Mouse (Mus musculus): ENCODE data around the gene Rrm1.
"Not testable (repeated sequence)": the region's sequence is repeated elsewhere in the genome, so short reads cannot be mapped to it uniquely, and the experiment has no call there.

The Rrm1 gene

DNA sequence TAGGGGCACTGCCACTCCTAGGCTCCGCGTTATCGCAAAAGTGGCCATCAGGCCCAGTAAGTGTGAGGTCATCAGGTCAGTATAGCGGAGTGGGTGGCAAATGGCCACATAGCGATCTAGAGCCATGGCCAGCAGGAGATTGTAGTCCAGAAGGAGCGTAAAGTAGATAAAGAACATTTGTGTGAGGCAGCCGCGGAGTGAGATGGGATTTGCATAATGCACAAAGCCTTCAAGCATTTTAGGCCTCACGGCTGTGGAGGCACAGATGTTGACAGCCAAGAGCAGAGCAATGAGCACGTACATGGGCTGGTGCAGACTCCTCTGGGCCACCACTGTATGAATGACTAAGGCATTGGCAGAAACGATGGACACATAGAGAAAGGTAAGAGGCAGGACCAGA, 35.9 kb downstream of the Rrm1 start:
- no peak for DNase-seq (ENCODE audit: low spot score in 2 of 2)

DNA sequence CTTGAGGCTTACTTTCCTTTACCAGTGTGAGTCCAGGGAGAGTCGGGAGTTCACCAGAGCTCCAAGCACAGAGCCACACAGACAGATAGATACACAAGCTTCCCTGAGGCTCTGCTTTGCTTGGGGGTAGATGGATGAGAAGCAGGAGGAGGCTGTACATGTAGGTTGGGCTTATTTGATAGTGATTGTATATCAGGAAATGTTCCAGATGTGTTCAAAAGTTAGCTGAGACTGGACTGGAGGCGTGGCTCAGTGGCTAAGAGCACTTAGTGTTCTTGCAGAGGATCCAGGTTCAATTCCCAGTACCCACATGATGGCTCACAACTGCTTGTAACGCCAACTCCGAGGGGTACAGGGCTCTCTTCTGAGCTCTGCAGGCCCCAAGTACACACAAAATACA, 36.9 kb downstream of the Rrm1 start:
- DNase-seq (ENCODE audit: low spot score in 2 of 2): no peak

GRCm38 (mm10) chr7:102478926-102479325, 37.4 kb downstream of the Rrm1 start:
- no peak for DNase-seq (ENCODE audit: low spot score in 2 of 2)

DNA sequence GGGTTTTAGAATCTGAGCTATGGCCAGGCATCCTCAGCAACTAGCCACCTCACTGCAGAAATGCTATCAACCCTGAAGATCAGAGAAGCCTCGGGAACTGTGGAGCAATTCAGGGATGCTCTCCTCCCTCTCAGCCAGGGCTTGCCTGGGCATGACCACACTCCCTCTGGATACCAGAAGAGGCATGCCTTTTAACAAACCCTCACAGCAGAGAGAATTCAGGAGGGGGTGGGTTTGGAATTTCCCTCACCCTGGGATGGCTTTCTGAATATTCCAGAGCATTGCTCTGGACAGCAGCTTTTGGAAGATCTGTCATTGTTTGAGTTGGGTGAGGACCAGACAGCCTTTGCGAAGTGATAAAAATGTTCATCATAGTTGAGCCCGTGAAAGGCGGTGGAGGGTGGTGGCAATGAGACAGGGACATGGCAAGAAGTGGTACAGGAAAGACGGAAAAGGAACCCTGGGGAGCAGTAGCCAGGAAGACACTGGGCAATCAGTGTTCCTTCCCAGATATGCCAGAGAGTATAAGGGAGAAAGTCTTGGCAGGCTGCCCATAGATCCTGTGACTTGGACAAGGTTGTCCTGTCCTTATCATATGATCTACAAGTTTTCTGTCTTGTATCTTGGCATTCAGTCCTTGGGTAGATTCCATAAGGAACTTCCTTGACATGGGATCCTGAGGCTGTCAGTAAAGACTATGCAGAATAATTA, 38.0 kb downstream of the Rrm1 start:
- DNase-seq (ENCODE audit: low spot score in 2 of 2): no peak

DNA sequence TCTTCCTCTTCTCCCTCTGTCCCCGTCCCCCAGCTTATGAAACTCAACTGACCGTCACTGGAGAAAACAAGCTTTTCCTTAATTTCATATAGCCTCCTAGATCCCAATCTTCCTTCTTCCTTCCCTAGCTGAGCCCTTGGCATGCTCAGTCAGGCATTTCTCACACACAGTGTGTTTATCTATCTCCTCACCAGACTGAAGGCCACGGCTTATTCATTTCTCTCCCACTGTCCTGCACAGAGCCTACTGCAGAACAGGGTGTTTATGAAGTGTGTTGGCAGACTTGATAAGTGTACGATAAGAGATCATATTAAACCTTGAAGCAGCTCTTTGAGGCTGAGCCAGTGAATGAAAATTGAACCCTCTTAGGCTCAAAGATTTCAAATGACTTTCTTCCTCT, 39.3 kb downstream of the Rrm1 start:
- DNase-seq (ENCODE audit: low spot score in 2 of 2): no peak

DNA sequence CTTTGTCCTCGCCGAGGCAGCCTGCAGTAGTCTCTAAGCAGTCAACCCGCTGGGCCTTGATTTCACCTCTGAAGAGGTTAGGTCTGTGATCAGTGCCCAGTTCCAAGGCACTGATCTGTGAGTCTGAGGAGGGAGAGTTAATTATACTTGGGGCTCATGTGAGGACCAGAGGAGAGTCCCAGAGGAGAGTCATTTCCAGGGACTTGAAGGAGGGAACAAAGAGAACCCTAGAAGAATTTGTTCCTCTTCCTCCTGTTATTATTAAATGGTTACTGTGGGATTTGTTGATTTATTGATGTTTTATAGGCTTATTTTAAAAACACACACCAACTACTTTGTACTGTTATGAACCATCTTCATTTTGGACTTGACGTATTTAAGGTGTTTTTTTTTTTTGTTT, 40.1 kb downstream of the Rrm1 start, which contains the start of gene Olfr543:
Gene Olfr543, minus strand, starts transcription at position 101 of the 400 bp plus-strand sequence.
- no peak for DNase-seq (ENCODE audit: low spot score in 2 of 2)

DNA sequence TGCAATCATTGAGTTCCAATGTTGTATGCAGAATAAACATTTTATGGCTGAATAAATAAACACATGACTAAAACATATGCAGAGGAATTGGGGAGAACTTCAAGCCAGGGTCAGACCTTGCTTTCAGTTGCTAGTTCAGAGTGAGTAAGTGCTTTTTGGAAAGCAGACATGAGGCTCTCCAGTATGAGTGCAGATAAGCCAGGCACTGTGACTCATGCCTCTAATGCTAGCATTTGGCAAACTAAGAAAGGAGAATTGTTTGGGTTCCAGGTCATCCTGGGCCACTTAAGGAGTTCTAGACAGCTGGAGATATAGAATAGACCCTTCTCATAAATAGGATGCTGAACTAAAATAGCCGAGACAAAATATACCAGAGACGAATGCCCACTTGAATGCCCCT, 42.2 kb downstream of the Rrm1 start:
- no peak for DNase-seq (ENCODE audit: low spot score in 2 of 2)

- DNase-seq (ENCODE audit: low spot score in 2 of 2): not testable (repeated sequence)
Observed at GRCm38 (mm10) chr7:102484766-102485165, 43.3 kb downstream of the Rrm1 start.

- DNase-seq (ENCODE audit: low spot score in 2 of 2): no peak
Observed at GRCm38 (mm10) chr7:102486105-102486504, 44.6 kb downstream of the Rrm1 start.

DNA sequence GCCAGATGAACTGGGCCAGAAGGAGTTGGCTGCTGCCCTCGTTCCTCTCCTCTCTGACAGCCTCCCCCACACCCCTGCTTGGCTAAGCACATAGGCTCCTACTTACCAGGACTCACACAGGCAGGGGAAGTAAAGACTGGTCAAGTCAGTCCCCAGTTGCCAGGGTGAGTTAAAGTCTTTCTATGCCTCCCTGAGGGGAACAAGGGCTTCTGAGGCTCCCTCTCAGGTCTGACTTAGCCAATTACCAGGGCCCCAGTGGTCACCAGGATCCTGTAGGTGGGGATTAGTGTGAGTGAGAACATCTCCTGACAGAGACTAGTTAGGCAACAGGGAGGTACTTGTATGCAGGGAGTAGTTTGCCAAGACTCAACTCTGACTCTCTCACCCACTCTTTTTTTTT, 46.7 kb downstream of the Rrm1 start, which contains the start of gene Olfr544:
Gene Olfr544, minus strand, starts transcription at position 153 of the 400 bp plus-strand sequence.
- no peak for DNase-seq (ENCODE audit: low spot score in 2 of 2)

DNA sequence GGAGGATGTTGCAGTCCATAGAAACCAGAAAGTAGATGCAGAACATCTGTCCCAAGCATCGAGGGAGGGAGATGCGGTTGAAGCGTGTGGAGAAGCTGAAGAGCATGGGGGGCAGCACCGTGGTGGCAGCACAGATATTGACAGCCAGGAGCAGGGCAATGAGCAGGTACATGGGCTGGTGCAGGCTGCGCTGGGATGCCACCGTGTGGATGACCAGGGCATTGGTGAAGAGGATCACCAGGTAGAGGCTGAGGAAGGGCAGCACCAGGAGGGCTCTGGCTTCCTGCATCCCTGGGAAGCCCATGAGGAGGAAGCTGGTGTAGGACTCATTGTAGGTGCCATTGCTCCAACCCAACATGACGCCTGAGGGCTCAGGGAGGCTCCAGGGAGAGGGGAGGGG, 52.9 kb downstream of the Rrm1 start:
- DNase-seq (ENCODE audit: low spot score in 2 of 2): not testable (repeated sequence)

GRCm38 (mm10) chr7:102499473-102499872, 58.0 kb downstream of the Rrm1 start, which contains the start of gene Olfr545:
TSS of gene Olfr545 (minus strand) at chr7:102499573.
- no peak for DNase-seq (ENCODE audit: low spot score in 2 of 2)

DNA sequence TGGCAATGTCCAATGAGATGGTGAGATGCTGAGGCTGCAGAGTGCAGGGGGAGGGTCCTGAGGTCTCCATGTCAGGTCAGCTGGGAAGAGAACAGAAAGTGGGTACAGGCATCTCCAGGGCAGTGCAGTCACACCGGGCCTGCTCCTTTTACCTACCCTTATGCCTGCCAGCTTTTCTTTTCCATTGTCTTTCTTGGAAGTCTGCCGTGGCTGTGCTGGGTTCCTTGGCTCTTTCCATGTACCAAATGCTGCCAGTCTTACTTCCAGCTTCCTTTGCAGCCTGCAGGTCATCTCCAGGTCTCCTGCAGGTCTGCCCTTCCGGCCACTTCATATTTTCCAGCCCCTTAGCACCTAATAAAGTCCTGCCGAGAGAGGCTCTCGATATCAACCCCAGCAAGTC, 60.5 kb downstream of the Rrm1 start:
- no peak for DNase-seq (ENCODE audit: low spot score in 2 of 2)

DNA sequence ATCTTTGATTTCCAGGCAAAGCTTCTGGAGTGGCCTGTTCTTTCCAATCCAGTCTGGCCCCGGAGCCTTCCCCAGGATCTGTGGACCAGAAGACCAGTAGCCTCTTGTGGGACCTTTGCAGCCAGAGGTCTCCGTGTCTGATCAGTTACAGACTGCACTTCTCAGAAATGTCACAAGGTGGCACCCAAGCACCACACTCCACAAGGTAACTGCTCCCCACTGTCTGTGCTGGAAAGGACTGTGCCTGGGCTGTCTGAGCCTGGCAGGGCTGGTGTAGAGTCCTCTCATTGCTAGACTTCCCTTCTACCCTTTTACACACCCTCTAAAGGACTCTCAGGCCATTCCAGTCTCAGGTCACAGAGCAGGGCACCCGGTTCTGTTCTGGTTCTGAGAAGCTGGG, 65.4 kb downstream of the Rrm1 start:
- DNase-seq (ENCODE audit: low spot score in 2 of 2): peak; percentile 68 to 75

- no peak for DNase-seq (ENCODE audit: low spot score in 2 of 2)
Observed at GRCm38 (mm10) chr7:102508066-102508465, 66.6 kb downstream of the Rrm1 start.

GRCm38 (mm10) chr7:102508666-102509065, 67.2 kb downstream of the Rrm1 start:
- DNase-seq (ENCODE audit: low spot score in 2 of 2): no peak

DNA sequence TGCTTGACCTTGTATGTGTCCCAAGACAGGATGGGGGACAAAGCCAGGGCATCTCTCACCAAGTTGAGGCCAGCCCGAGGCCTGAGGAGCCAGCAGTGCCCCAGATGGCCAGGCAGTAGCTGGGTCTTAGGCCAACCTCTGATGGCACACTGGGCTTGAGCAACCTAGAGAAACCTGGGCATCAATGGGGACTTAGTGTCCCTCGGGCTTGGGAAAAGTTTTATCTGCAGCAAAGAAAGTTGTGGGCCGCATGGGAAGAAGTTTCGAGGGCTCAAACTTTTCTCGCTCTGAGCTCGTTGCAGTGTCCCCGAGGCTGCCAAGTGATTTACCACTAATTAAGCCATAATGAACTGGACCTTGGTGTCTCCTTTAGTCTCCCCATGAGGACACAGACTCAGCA, 68.2 kb downstream of the Rrm1 start:
- DNase-seq (ENCODE audit: low spot score in 2 of 2): no peak

DNA sequence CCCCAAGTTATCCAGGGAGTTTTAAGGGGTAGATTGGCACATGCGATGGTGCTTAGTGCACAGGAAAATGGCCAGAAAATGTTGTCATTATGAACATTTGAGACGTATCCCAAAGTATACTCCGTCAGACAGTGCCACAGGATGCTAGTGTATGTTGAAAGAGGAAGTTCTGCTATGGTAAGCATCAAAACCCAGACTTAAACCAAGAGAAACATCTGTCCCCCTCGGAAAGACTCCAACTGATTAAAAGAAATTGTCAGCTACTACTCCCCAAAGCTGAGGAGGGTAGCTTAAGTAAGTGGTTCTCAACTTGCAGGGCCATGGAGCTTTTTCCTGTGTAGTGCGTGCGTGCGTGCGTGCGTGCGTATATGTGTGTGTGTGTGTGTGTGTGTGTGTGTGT, 70.4 kb downstream of the Rrm1 start:
- no peak for DNase-seq (ENCODE audit: low spot score in 2 of 2)

- DNase-seq (ENCODE audit: low spot score in 2 of 2): peak; percentile 78 to 84
Observed at GRCm38 (mm10) chr7:102512814-102513435, 71.4 kb downstream of the Rrm1 start.

- DNase-seq (ENCODE audit: low spot score in 2 of 2): no peak
Observed at GRCm38 (mm10) chr7:102514144-102514543, 72.6 kb downstream of the Rrm1 start.

DNA sequence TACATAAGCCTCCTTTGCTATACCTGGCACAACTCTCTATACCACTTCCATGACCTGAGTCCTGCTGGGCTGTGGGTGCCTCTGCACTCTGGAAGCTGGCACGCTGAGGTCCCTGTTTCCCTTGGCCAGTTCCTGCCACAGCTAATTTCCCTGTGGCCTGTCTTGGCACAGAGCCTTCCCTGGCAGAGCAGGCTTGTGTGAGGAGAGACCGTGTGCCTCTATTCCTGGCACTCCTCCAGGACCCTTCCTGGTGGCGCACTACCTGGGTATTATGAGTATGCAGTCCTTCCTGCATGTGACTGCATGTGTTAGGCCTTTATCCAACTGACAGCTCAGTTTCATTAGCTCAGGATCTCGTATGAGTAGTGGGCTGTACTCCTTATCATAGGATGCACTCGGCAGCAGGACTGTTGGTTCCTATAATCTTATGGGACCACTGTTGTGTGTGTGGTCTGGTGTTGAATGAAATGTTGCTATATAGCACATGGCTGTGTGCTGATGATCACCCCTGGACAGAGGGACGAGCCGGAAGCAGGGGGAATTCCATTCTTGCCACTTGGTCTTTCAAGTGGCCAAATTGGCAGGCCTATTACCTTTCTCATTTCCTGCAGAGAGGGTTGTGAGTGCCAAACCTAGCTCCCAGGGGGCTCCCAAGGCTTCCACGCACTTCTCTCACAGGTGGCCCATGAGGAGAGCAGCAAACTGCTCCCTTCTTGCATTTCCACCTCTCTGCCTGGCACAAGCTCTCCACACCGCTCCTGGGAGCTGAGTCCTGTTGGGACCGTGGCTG, 75.0 kb downstream of the Rrm1 start:
- DNase-seq (ENCODE audit: low spot score in 2 of 2): peak in 1 of 2 experiments; percentile 26

- no peak for DNase-seq (ENCODE audit: low spot score in 2 of 2)
Observed at GRCm38 (mm10) chr7:102517051-102517335, 75.5 kb downstream of the Rrm1 start.
